Mouse (Mus musculus) forelimb bud, embryonic 11.5 days (tissue): ENCODE measurements around the gene Vmn1r78.
"Not testable (repeated sequence)": the region's sequence is repeated elsewhere in the genome, so short reads cannot be mapped to it uniquely, and the experiment has no call there.

Source experiments
- DNase-seq: peaks from one replicate; pipeline ENCODE4 v3.0.0-alpha.2; 2012; ENCODE audit warnings: low read depth, low spot score

The Vmn1r78 gene

DNA sequence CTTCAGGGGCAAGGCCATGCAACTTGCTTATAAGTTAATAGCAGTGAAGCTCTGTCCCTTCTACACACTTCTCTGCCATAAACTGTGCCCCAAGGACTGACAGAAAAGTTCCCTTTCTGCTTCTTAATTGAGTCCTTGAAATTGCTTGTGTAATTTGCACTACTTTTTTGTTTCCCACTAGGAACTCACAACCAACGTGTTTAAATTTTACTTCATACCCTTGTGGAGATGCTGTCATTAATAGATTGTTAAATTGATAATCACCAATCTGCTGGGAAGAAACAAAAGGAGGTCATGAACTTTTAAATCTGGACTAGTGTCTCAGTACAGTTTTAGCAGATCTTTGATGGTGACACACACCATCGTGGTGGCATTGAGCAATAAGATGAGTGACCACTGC lies at the start of gene Vmn1r78:
TSS of gene Vmn1r78 (plus strand) at position 301 of the 400 bp plus-strand sequence.
- DNase-seq, result no peak

DNA sequence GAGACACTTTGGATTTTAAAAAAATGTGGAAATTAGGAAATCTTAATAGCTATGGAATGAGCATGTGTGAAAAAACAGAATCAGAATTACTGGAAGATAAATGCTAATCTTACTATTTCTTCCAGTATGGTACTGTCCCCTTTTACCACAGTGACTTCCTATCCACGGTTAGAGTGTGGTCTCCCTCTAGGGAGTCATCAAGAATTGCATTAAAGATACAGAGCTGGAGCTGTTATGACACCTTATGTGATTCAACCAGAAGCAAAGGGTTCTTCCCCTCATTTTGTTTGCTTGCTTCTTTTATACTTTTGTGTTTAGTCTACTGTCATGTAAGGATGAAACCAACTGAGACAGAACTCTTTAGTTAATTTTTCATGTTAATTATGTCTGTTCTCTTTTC lies 6.4 kb downstream of the Vmn1r78 start:
- DNase-seq, result not testable (repeated sequence)

DNA sequence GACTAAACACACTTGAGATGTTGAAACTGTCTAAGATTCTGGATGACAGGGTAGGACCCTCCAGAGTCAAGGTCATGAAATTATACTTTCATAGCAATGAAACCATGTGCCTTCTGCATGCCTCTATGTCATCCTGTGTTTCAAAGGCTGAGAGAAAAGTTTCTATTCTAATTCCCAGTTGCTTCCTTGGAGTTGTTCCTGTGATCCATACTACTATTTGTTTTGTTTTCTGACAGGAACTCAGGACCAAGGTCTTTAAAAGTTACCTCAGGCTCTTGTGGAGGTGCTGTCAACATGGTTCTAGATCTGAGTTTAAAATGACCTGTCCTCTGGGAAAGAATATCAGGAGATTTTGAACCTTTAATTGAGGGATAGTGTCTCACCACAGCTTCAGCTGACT lies 20.9 kb downstream of the Vmn1r78 start, which contains the start of gene Vmn1r79:
TSS of gene Vmn1r79 (plus strand) at position 301 of the 400 bp plus-strand sequence.
- not testable (repeated sequence) for DNase-seq

DNA sequence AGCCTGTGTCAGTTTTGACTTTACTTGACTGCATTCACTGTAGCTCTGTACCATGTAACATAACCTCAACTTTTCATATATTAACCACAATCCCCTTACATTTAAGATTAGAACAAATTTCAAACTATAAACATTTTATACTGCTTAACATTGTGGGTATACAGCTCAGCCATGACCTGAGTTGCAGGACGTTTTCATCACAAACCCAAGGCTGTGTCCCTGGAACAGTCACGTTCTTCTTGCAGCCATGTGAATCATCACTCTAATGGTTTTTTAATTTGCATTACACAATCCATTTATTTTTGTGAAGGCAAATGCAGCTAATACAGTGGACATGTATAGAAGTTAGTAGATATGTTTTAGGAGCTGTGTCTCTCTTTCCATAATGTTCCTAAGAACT lies 22.9 kb downstream of the Vmn1r78 start:
- not testable (repeated sequence) for DNase-seq

DNA sequence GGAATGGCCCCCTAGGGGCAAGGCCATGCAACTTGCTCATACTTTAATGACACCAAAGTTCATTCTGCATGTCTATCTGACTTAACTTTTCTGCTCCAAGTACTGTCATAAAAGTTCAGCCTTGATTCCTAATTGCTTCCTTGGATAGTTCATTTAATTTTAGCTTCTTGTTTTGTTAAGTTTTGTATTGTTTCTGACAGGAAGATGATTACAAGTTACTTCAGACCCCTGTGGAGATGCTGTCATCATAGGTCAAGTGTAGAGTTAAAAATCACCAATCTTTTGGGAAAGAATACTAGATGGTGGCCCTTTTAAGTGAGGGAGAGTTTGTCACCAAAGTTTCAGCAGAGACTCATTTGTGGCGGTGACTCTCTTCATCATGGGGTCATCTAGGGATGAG lies 38.9 kb downstream of the Vmn1r78 start, which contains the start of gene Vmn1r80:
TSS of gene Vmn1r80 (plus strand) at position 301 of the 400 bp plus-strand sequence.
- DNase-seq, result no peak

DNA sequence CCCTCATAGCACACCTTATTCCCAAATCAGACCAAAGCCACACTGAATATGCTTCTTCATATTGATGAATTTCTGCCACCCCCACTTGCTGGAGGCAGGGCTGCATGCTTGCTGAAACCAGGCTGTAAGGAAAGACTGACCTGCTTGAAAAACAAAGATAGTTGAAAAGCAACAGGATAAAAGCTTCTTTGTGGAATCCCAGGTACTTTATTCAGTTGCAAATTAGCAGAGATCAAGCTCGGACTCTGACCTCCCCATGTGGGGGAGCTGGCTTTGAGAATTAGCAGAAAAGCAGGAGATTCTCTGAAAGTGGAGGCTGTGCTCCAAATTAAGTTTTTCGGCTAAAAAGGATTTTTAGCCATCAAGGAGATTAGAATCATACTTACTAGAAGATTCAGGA lies 54.1 kb downstream of the Vmn1r78 start:
- no peak for DNase-seq
